Mouse (Mus musculus) heart, embryonic 15.5 days (tissue): ENCODE measurements around the gene Klra8. TPM values are rescaled to one million over a fixed set of nuclear protein-coding genes. Genes with fewer than 3 reads are reported as not detected.
"Not testable (repeated sequence)": the region's sequence is repeated elsewhere in the genome, so short reads cannot be mapped to it uniquely, and the experiment has no call there.

Experiments used
- ATAC-seq: fragments of 200-750 bp; cut with Nextera tagmentation; replicated peaks from 2 replicates; pipeline ENCODE4 v1.8.0; 2017; ENCODE audit warnings: low read depth, moderate TSS enrichment; ENCODE audit not compliant: insufficient number of reproducible peaks, insufficient read depth, low FRiP score
- H3K27ac ChIP-seq: fragments of 300-500 bp; sonication (generic); 2 replicates; pipeline ENCODE4 v1.5.1; 2015; ENCODE audit warnings: mild to moderate bottlenecking, inconsistent platforms
- H3K27me3 ChIP-seq: fragments of 300-500 bp; sonication (generic); 2 replicates; pipeline ENCODE4 v1.6.1; 2015; ENCODE audit warnings: inconsistent platforms
- H3K36me3 ChIP-seq: fragments of 300-500 bp; sonication (generic); 2 replicates; pipeline ENCODE4 v1.6.1; 2015; ENCODE audit warnings: mild to moderate bottlenecking, inconsistent platforms
- H3K4me1 ChIP-seq: fragments of 300-500 bp; sonication (generic); replicated peaks from 2 replicates; pipeline ENCODE4 v1.6.1; 2015; ENCODE audit warnings: inconsistent platforms
- H3K4me2 ChIP-seq: fragments of 300-500 bp; sonication (generic); 2 replicates; pipeline ENCODE4 v1.6.1; 2015; ENCODE audit warnings: inconsistent platforms, mild to moderate bottlenecking, moderate library complexity
- H3K4me3 ChIP-seq: fragments of 300-500 bp; sonication (generic); 2 replicates; pipeline ENCODE4 v1.5.1; 2015; ENCODE audit warnings: mild to moderate bottlenecking, inconsistent platforms
- H3K9ac ChIP-seq: fragments of 300-500 bp; sonication (generic); 2 replicates; pipeline ENCODE4 v1.6.1; 2015; ENCODE audit warnings: mild to moderate bottlenecking, inconsistent platforms
- H3K9me3 ChIP-seq: fragments of 300-500 bp; sonication (generic); replicated peaks from 2 replicates; pipeline ENCODE4 v1.6.1; 2016; ENCODE audit warnings: inconsistent platforms
- WGBS: fragments of 180-500 bp; shearing (Covaris S2); methylation state at CpG from one replicate; pipeline ENCODE4 v1.1.7; 2015; ENCODE audit warnings: mixed read lengths; 5-methylcytosine and 5-hydroxymethylcytosine counted together
- polyA plus RNA-seq: library from polyadenylated mRNA; unstranded; fragments of >200 nt; fragmentation: Nextera tagmentation; extraction: Ambion mirVana; gene quantifications from 2 replicates; pipeline ENCODE4 v1.2.1, GENCODE M21; 2015

The Klra8 gene
- not detected in 2 replicates for polyA plus RNA-seq

DNA sequence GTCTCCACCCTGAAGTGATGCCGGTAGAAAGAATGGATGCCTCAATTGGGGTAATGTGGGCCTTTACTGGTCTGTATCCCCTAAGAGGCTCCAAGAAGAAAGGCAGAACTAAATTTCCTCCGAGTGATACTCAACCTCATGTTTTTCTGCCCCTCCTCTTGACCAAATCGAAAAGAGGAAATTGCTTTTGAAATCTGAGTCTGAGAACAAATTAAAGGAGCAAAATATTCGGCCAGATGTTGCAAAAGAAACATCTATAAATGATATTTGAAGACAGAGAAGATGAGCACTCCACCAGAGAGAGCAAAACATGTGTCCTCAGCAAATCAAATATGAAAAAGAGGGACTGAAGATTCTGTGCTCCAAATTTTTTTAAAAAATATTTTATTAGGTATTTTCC is at the start of gene Klra8:
Klra8 (minus strand) TSS at position 101 of the 400 bp plus-strand sequence.
- H3K36me3 ChIP-seq, H3K4me1 ChIP-seq, ATAC-seq, H3K4me2 ChIP-seq, H3K9ac ChIP-seq, H3K27me3 ChIP-seq, H3K9me3 ChIP-seq, H3K27ac ChIP-seq, H3K4me3 ChIP-seq: not testable (repeated sequence)
- WGBS = 63% methylated on average over 4 of the region's 4 CpGs

- no peak overlapping the region for H3K4me2 ChIP-seq
- H3K27ac ChIP-seq = no peak overlapping the region
- H3K9ac ChIP-seq = no peak overlapping the region
- H3K9me3 ChIP-seq = no peaks in the 10 kb centered on the region
- no peaks in the 10 kb centered on the region for H3K4me1 ChIP-seq
- no peak for ATAC-seq
- no peaks in the 10 kb centered on the region for H3K27me3 ChIP-seq
- WGBS = 67% methylated on average over 1 of the region's 1 CpGs
- H3K36me3 ChIP-seq = no peaks in the 10 kb centered on the region
- H3K4me3 ChIP-seq = no peak overlapping the region
These were observed 19.2 kb downstream of the Klra8 start for GRCm38 (mm10) chr6:130110485-130110884.

- not testable (repeated sequence) for ATAC-seq, H3K27ac ChIP-seq, H3K4me3 ChIP-seq, H3K4me2 ChIP-seq, H3K9ac ChIP-seq, H3K9me3 ChIP-seq, H3K27me3 ChIP-seq, H3K4me1 ChIP-seq, H3K36me3 ChIP-seq
- WGBS = 68% methylated on average over 3 of the region's 3 CpGs
These were observed 27.0 kb downstream of the Klra8 start for GRCm38 (mm10) chr6:130102743-130103142.

DNA sequence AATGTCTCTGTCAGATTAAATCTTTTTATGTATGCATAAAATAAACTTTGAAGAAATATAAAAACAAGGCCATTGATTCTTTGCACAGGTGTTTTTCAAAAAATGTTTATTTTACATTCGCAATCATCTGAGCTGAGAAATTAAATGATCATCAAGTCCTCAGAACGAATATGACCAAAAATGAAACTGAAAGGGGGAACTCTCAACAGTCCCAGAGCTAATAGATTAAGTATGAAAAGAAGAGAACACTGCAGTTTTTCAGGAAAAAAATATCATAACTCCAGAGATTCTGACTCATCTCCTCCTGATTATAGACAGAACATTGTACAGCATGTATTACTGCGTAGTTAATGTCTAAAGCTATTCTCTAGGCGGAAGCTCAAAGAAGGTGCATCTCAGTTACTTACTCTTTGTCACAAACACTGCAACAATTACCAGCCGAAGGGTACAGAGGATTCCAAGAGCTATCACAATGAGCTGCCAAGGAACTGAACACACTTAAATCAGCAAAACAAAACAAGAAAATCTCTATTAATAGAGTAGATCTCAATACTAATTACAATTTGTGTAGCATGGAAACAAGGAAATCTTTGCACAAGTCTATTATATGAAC is 37.3 kb downstream of the Klra8 start:
- Histone ChIP-seq H3K4me3 (no peak overlapping the region), H3K4me2 (no peak overlapping the region), H3K9me3 (no peaks in the 10 kb centered on the region), H3K27ac (no peak overlapping the region), H3K9ac (no peak overlapping the region), H3K36me3 (no peaks in the 10 kb centered on the region), H3K27me3 (no peaks in the 10 kb centered on the region), H3K4me1 (no peaks in the 10 kb centered on the region)
- WGBS = 67% methylated on average over 5 of the region's 5 CpGs
- ATAC-seq = no peak

- not testable (repeated sequence) for H3K27ac ChIP-seq, H3K27me3 ChIP-seq, H3K9ac ChIP-seq, ATAC-seq, H3K4me3 ChIP-seq, H3K4me2 ChIP-seq, H3K9me3 ChIP-seq, H3K4me1 ChIP-seq, H3K36me3 ChIP-seq
- 43% methylated on average over 1 of the region's 1 CpGs for WGBS
These were observed 62.5 kb downstream of the Klra8 start, which contains the start of gene Klra4 for GRCm38 (mm10) chr6:130067171-130067570. TSS of gene Klra4 (minus strand) at chr6:130067271.

Other genes starting within 250 kb of the Klra8 start
- 0.23 TPM in 1 of 2 replicates, not detected in the other for gene Klra5, start 212.2 kb downstream of the Klra8 start, polyA plus RNA-seq
- gene Klra6, start 102.9 kb downstream of the Klra8 start, polyA plus RNA-seq = not detected in 2 replicates
- gene Klra4, start 62.6 kb downstream of the Klra8 start, polyA plus RNA-seq = not detected in 2 replicates
- gene Klra9, start 63.2 kb upstream of the Klra8 start, polyA plus RNA-seq = not detected in 2 replicates
- not detected in 2 replicates for gene Klra7, start 103.4 kb upstream of the Klra8 start, polyA plus RNA-seq
- not detected in 2 replicates for gene Klra10, start 152.0 kb upstream of the Klra8 start, polyA plus RNA-seq
- not detected in 2 replicates for gene Klra3, start 207.7 kb upstream of the Klra8 start, polyA plus RNA-seq